Mouse (Mus musculus) cerebellum, adult 2 months (tissue): ENCODE measurements around the gene Ugt1a6b. TPM values are rescaled to one million over a fixed set of nuclear protein-coding genes. Genes with fewer than 3 reads are reported as not detected.
"Not testable (repeated sequence)": the region's sequence is repeated elsewhere in the genome, so short reads cannot be mapped to it uniquely, and the experiment has no call there.

Experiments used
- DNase-seq, 2 experiments: peaks; one replicate each; pipeline ENCODE4 v3.0.0; 2021
- H3K27ac ChIP-seq: fragments of 200-500 bp; 2 replicates; pipeline ENCODE4 v1.5.1; 2012; ENCODE audit warnings: low read length, control low read depth, inconsistent platforms; ENCODE audit not compliant: insufficient read depth
- H3K27me3 ChIP-seq: fragments of 200-500 bp; 2 replicates; pipeline ENCODE4 v1.6.1; 2012; ENCODE audit warnings: inconsistent platforms, mild to moderate bottlenecking, low read length, moderate library complexity; ENCODE audit not compliant: control insufficient read depth, insufficient read depth
- H3K4me1 ChIP-seq: fragments of 200-500 bp; 2 replicates; pipeline ENCODE4 v1.6.1; 2011; ENCODE audit warnings: low read length; ENCODE audit not compliant: control insufficient read depth, insufficient read depth
- H3K4me3 ChIP-seq: fragments of 200-500 bp; replicated peaks from 2 replicates; pipeline ENCODE3; 2011; ENCODE audit warnings: mild to moderate bottlenecking, low read depth, low read length, control low read depth; ENCODE audit not compliant: insufficient read depth
- CTCF ChIP-seq: fragments of 200-500 bp; IDR thresholded peaks from 2 replicates; pipeline ENCODE4 v1.5.1; 2011; ENCODE audit warnings: low read depth, mild to moderate bottlenecking, control low read depth, low read length, moderate library complexity, borderline replicate concordance; ENCODE audit not compliant: insufficient read depth
- POLR2A ChIP-seq: fragments of 200-500 bp; IDR thresholded peaks from 2 replicates; pipeline ENCODE4 v1.6.1; 2011; ENCODE audit warnings: low read length, control low read depth, borderline replicate concordance; ENCODE audit not compliant: insufficient read depth
- WGBS: fragments of 180-500 bp; shearing (Covaris S2); methylation state at CpG from one replicate; pipeline ENCODE4 v1.1.7; 2018; 5-methylcytosine and 5-hydroxymethylcytosine counted together
- polyA plus RNA-seq: library from polyadenylated mRNA; depleted of rRNA; stranded (reverse); fragments of >200 nt; gene quantifications from 2 replicates; pipeline ENCODE4 v1.2.3, GENCODE M21; 2012

Ugt1a6b gene
- polyA plus RNA-seq, 1 experiment: not detected

GRCm38 (mm10) chr1:88086125-88086524, 16.9 kb upstream of the Ugt1a6b start:
- WGBS: 87% methylated on average over 1 of the region's 1 CpGs
- H3K27ac ChIP-seq: no peak overlapping the region
- no peak overlapping the region for H3K4me3 ChIP-seq
- DNase-seq: no peak
- no peaks in the 10 kb centered on the region for H3K27me3 ChIP-seq
- TF ChIP-seq CTCF: no peak
- TF ChIP-seq POLR2A: no peak
- no peaks in the 10 kb centered on the region for H3K4me1 ChIP-seq

DNA sequence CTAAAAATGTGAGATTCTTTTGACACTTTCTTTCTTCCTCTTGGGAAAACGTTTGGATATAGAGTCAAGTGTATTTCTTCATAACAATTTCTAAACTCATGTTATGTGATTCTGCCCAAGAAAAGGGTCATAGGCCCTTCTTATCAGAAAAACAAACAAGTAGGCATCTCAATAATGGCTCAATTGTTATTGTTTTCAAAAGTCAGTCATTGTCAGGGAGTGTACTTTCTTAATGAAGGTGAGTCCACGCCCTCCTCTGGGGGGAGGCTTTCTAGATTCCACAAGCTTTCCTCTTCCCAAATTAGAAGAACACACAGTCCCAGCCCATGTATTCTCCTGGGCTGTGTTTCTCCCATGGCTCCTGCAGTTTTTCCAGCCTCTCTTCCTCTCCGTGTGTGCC, 15.5 kb upstream of the Ugt1a6b start, which contains the start of gene Ugt1a8:
Gene Ugt1a8, plus strand, starts transcription at position 301 of the 400 bp plus-strand sequence.
- H3K27ac ChIP-seq: no peak within 1 kb of the TSS
- DNase-seq: no peak
- H3K4me1 ChIP-seq: no peaks in the 10 kb centered on the region
- 74% methylated on average over 3 of the region's 3 CpGs for WGBS
- H3K27me3 ChIP-seq: no peaks in the 10 kb centered on the region
- H3K4me3 ChIP-seq: no peak within 1 kb of the TSS
- TF ChIP-seq CTCF (no peak), POLR2A (no peak)

DNA sequence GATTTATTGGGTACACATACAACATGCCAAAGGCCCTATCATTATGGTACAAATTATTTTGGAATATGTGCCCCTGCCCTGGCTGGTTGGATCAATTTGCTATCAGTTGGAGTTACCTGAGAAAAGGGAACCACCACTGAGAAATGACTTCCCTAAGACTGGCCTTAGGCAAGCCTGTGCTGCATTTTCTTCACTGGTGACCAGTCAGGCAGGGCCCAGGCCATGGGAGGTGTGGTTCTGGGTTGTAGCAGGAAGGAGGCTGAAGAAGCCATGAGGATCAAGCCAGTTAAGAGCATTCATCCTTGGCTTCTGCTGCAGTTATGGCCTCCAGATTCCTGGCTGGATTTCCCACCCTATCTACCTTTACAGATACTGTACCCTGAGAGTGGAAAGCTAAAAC, 10.7 kb upstream of the Ugt1a6b start:
- no peak for DNase-seq
- TF ChIP-seq CTCF: no peak

DNA sequence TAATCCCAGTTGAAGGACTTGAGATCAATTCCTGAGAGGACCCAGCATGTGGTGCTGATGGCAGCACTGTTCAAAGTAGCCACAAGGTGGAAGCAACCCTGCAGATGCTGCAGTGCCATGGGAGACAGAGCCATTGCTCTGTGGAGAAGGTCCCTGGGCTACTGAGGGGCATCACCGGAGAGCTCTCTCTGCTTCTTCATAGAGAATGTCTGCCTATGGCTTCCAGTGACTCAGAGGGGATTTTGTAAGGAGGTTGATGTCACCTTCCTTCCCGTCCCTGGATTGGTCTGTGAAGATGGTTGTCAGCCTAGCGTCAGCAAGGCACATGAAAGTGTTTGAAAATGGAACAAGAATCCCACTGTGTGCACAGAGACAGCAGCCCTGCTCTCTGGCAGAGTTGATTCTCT, 8.8 kb upstream of the Ugt1a6b start:
- DNase-seq, H3K27ac ChIP-seq, H3K4me3 ChIP-seq, H3K4me1 ChIP-seq, H3K27me3 ChIP-seq: not testable (repeated sequence)
- WGBS: 75% methylated on average over 3 of the region's 3 CpGs

More for the DNA sequence above, 10.7 kb upstream of the Ugt1a6b start:
- H3K4me1 ChIP-seq: no peaks in the 10 kb centered on the region
- no peak overlapping the region for H3K27ac ChIP-seq
- no peak overlapping the region for H3K4me3 ChIP-seq
- no peaks in the 10 kb centered on the region for H3K27me3 ChIP-seq

DNA sequence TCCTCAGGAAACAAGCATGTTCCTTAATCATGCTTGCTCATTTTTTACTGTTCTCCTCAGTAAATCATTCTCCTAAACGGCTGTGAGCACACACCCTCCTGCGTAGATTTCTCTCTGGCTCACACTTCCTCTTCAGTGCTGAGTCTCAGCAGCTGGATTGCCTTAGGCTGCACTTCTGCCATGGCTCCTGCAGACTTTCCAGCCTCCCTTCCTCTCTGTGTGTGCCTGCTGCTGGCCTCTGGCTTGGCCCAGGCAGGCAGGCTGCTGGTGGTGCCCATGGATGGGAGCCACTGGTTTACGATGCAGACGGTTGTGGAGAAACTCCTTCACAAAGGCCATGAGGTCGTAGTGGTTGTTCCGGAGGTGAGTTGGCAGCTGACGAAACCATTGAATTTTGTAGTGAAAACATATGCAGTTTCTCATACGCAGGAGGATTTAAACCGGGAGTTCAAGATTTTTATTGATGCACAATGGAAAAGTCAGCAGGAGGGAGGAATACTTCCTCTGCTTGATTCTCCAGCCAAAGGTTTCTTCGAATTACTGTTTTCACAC, 8.0 kb upstream of the Ugt1a6b start, which contains the start of gene Ugt1a7c:
Gene Ugt1a7c, plus strand, starts transcription at position 122 of the 552 bp plus-strand sequence.
- WGBS: 66% methylated on average over 10 of the region's 10 CpGs
- Histone ChIP-seq H3K4me3 (no peak within 1 kb of the TSS), H3K27ac (no peak within 1 kb of the TSS), H3K4me1 (no peaks in the 10 kb centered on the region), H3K27me3 (no peaks in the 10 kb centered on the region)
- no peak for TF ChIP-seq POLR2A
- no peak for TF ChIP-seq CTCF
- no peak for DNase-seq

- not testable (repeated sequence) for H3K4me1 ChIP-seq, H3K27me3 ChIP-seq, H3K27ac ChIP-seq, H3K4me3 ChIP-seq
- 57% methylated on average over 3 of the region's 3 CpGs for WGBS
- peak in 1 of 2 experiments; percentile 18 for DNase-seq
Measured at GRCm38 (mm10) chr1:88098546-88098945, 4.5 kb upstream of the Ugt1a6b start.

DNA sequence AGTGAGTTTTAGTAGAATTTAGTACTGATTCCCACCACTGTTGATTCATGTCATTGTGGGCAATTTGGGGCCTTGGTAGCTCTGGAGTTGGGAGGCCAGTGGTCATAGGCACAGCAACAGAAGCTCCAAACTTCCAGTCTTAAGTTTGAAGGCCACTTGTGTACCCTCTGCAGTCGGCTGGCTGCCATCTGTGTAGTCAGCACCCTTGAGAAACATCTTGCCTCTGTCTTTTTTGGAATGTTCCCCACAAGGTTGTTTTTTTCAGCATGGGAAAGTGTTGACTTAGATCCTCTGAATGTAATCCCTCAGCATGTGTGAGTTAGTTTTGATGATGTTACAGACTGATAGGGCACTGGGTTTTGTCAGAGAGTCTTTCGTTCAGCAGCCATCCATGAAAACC, 3.4 kb upstream of the Ugt1a6b start:
- H3K4me3 ChIP-seq, DNase-seq, H3K27me3 ChIP-seq, H3K27ac ChIP-seq, H3K4me1 ChIP-seq: not testable (repeated sequence)
- 82% methylated on average over 2 of the region's 2 CpGs for WGBS

DNA sequence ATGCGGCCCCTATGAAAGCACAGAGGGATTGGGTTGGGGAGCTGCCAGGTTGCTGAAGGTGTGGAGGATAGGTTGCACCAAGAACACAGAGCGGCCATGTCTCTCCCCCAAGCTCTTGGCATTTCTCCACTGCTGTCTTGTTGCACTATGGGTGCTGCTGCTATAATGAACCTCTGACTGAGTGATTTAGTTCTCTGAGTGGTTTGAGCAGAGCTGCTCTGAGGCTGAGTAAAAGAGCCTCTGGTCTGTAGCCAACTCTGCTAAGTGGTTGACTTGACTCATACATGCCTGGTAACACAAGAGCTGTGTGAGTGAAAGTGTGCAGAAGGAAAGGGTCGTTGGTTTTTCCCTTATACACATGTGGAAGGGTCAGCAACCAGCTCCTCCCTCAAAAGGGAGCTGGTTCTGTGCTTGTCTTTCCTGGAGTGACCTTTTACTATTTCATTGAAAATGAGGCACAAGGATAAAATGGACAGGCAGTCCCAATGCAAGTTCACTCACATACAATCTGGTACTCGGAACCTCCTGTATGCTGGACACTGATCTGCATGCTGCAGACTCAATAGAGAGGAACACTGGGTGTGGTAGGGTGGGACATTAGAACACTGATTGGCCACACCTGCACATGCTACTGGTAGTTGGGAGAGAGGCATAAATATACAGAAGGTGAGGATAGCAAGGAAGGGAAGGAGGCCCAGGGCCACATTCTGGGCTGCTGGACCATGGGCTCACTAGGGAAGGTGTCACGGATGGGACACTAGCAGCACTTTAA, 831 bp downstream of the Ugt1a6b start:
- H3K27me3 ChIP-seq, DNase-seq, H3K27ac ChIP-seq, H3K4me3 ChIP-seq, H3K4me1 ChIP-seq: not testable (repeated sequence)
- 73% methylated on average over 5 of the region's 5 CpGs for WGBS
